Mouse (Mus musculus) lung, postnatal 0 days (tissue): ENCODE data around the gene Bcar1.

Experiments
- CTCF ChIP-seq: IDR thresholded peaks from 2 replicates; pipeline ENCODE4 v1.5.1; 2016; ENCODE audit warnings: antibody characterized with exemption, mild to moderate bottlenecking
- EP300 ChIP-seq: IDR thresholded peaks from 2 replicates; pipeline ENCODE4 v1.6.1; 2016; ENCODE audit warnings: antibody characterized with exemption, mild to moderate bottlenecking, control low read depth

DNA sequence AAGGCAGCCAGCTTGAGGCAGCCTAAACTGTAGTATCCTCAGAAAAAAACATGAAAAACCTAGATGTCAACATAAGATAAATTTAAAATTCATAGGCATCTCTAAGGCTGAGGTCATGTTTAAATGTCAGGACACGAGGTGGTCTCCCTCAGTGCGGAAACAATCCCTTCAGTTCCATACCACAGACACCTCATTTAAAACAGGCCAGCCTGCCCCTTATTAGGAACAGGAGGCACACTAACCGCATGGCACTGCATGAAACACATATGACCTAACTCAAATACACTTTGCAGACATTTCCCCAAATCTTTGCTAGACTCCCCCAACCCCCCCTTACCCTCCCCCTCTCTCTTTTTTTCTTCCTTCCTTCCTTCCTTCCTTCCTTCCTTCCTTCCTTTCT lies 44.9 kb upstream of the Bcar1 start:
- TF ChIP-seq CTCF = no peak
- TF ChIP-seq EP300 = no peak
